Mouse (Mus musculus) C2C12 (cell line): ENCODE data around the gene Dscam. TPM values are rescaled to one million over a fixed set of nuclear protein-coding genes. Genes with fewer than 3 reads are reported as not detected.

Experiments
- H3K27me3 ChIP-seq: one replicate; pipeline ENCODE4 v1.6.1; 2011; ENCODE audit not compliant: control insufficient read depth, insufficient read depth, insufficient read length
- H3K36me3 ChIP-seq: one replicate; pipeline ENCODE4 v1.6.1; 2011; ENCODE audit not compliant: control insufficient read depth, insufficient read depth
- H3K4me3 ChIP-seq: one replicate; pipeline ENCODE4 v1.5.1; 2011; ENCODE audit warnings: mild to moderate bottlenecking, control low read depth; ENCODE audit not compliant: poor library complexity, insufficient read depth, severe bottlenecking
- H3K79me2 ChIP-seq: one replicate; pipeline ENCODE4 v1.6.1; 2011; ENCODE audit not compliant: control insufficient read depth, insufficient read depth
- H3K79me3 ChIP-seq: one replicate; pipeline ENCODE4 v1.6.1; 2011; ENCODE audit warnings: low read depth, control low read depth
- H3ac ChIP-seq: one replicate; pipeline ENCODE3; 2011; ENCODE audit warnings: low read depth; ENCODE audit not compliant: control insufficient read depth, insufficient read length
- CEBPB ChIP-seq: IDR thresholded peaks from one replicate; pipeline ENCODE4 v1.6.1; 2011; ENCODE audit warnings: low read depth, mild to moderate bottlenecking, control low read depth, moderate library complexity
- CTCF ChIP-seq: IDR thresholded peaks from one replicate; pipeline ENCODE4 v1.5.1; 2011; ENCODE audit not compliant: control insufficient read depth, insufficient read depth, insufficient read length
- FOSL1 ChIP-seq: IDR thresholded peaks from one replicate; pipeline ENCODE4 v1.8.0; 2011; ENCODE audit warnings: mild to moderate bottlenecking, low read length; ENCODE audit not compliant: poor library complexity, insufficient read depth, severe bottlenecking
- MAX ChIP-seq: IDR thresholded peaks from one replicate; pipeline ENCODE4 v1.6.1; 2011; ENCODE audit warnings: mild to moderate bottlenecking, control low read depth
- MYOD1 ChIP-seq: IDR thresholded peaks from one replicate; pipeline ENCODE4 v1.6.1; 2011; ENCODE audit warnings: low read depth; ENCODE audit not compliant: control insufficient read depth, insufficient read length
- MYOG ChIP-seq: IDR thresholded peaks from one replicate; pipeline ENCODE4 v1.6.1; 2011; ENCODE audit not compliant: control insufficient read depth, insufficient read length; ENCODE audit errors: extremely low read depth
- USF1 ChIP-seq: IDR thresholded peaks from one replicate; pipeline ENCODE4 v1.6.1; 2011; ENCODE audit warnings: low read depth, mild to moderate bottlenecking, control low read depth, moderate library complexity
- polyA plus RNA-seq: library from polyadenylated mRNA; unstranded; fragments of >200 nt; fragmentation: generic; extraction: Trizol; gene quantifications from one replicate; pipeline ENCODE4 v1.2.1, GENCODE M21; 2012; ENCODE audit warnings: missing spikeins

Gene Dscam
- polyA plus RNA-seq, 1 experiment = not detected

DNA sequence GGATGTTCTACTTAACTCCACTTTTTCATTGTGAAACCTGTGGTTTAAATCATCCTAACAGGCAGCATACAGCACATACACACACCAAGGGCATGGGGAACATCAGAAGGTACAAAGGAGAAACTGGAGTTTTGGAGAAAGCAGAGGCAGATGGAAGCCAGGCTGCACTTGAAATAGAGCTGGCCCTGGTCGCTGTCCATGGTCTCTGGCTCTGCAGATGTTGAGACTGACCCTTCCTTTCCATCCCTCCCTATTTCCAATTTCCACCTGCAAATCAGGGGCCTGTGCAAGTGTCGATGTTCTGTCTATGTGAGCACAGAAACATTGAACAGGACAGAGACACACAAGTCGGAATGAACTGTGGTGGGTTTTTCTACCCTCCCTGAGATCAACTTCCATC lies 81.2 kb downstream of the Dscam start:
- Histone ChIP-seq H3K27me3 (no peaks in the 10 kb centered on the region), H3K4me3 (no peak overlapping the region), H3K79me2 (no peaks in the 10 kb centered on the region), H3K79me3 (no peaks in the 10 kb centered on the region), H3K36me3 (no peaks in the 10 kb centered on the region), H3ac (no peak overlapping the region)
- TF ChIP-seq MYOD1 (no peak), USF1 (no peak), MYOG (no peak)

DNA sequence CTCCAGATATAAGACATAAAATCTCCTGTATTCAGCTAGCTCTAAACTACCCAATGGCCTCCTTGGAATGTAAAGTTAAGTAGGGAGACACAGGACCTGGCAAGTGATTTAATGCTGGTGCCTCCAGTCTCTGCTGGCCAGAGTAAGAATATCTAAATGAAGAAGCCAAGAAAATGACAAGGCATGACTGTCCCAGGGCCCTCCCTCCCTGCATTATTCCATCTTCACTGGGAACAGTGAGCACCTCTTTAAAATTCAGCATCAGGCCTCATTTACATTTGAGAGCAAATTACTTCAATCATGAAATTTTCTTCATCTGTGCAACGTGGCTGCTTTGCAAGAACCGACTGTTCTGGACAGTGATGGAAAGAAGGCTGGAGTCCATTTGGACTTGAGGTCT lies 86.9 kb downstream of the Dscam start:
- no peaks in the 10 kb centered on the region for H3K27me3 ChIP-seq
- no peak for TF ChIP-seq CEBPB
- no peak for TF ChIP-seq MAX
- no peak for TF ChIP-seq MYOD1
- no peak for TF ChIP-seq FOSL1
- no peak for TF ChIP-seq MYOG
- no peak for TF ChIP-seq CTCF
- TF ChIP-seq USF1 = no peak
- no peaks in the 10 kb centered on the region for H3K79me2 ChIP-seq
- H3ac ChIP-seq = no peak overlapping the region
- H3K36me3 ChIP-seq = no peaks in the 10 kb centered on the region
- H3K79me3 ChIP-seq = no peaks in the 10 kb centered on the region
- H3K4me3 ChIP-seq = no peak overlapping the region

DNA sequence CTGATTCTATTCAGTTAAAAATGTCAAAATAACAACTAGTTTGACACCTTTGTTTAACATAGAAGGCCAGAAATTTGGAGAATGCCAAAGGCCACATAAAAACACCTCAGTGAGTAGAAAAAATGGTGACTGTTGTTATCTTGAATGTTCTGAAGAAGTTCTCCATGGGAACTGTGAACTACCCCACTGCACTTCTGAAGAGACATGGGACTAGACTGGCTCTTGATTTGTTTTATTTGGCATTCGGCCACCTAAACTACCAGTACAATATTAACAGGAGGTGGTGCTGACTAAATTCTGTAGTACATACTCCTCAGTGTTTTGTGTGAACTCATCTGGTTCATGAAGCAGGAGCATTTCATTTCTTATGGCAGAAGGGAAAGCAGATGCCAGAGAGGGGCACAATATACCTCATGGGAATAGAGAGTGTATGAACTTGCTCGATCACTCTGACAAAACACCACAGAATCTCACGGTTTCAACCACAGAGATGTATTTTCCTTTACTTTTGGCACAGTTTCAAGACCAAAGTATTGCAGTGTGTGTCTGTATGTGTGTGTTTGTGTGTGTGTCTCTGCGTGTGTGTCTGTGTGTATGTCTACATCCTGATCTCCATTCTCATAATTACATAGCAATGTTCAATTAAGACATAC lies 94.5 kb downstream of the Dscam start:
- Histone ChIP-seq H3K27me3 (no peaks in the 10 kb centered on the region), H3K36me3 (no peaks in the 10 kb centered on the region), H3ac (no peak overlapping the region), H3K79me3 (no peaks in the 10 kb centered on the region), H3K4me3 (no peak overlapping the region), H3K79me2 (no peaks in the 10 kb centered on the region)
- TF ChIP-seq FOSL1 = no peak
- no peak for TF ChIP-seq CEBPB
- no peak for TF ChIP-seq MAX
- no peak for TF ChIP-seq MYOG
- no peak for TF ChIP-seq CTCF
- TF ChIP-seq USF1 = no peak
- no peak for TF ChIP-seq MYOD1

DNA sequence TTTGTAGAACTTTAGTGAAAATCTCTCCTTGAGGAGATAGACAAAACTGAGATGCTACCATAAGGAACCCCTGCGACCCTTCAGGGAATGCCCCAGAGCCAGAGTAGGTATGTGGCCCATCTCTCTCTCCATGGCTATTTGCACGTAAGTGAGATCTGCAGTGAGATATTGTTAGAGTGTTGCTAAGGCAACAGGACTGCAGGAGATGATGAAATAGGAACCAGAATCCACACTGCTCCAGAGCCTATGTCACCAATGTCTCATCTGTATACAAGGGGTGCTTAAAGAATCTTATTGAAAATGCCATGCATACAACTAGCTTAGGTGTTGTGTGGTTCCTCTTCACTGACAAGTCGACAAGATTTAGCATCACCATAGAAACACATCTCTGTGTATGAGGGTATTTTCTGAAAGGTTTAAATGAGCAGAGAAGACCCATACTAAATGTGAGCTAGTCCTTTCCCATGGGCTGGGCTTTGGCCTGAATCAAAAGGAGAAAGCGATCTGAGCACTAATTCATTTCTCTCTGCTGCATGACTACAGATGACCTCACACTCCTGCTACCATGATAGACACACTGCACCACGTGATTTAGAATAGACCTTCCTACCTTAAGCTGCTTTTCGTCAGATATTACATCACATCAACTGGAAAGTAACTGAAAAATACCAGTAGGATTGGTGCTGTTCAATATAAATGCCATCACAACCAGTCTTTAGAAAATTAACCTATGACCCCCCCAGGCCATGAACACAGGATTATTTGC lies 95.2 kb downstream of the Dscam start:
- H3K36me3 ChIP-seq = no peaks in the 10 kb centered on the region
- H3K79me2 ChIP-seq = no peaks in the 10 kb centered on the region
- TF ChIP-seq CEBPB (no peak), MAX (no peak), FOSL1 (no peak), MYOG (no peak), MYOD1 (no peak), CTCF (no peak), USF1 (no peak)
- no peaks in the 10 kb centered on the region for H3K27me3 ChIP-seq
- no peak overlapping the region for H3K4me3 ChIP-seq
- H3ac ChIP-seq = no peak overlapping the region
- no peaks in the 10 kb centered on the region for H3K79me3 ChIP-seq

DNA sequence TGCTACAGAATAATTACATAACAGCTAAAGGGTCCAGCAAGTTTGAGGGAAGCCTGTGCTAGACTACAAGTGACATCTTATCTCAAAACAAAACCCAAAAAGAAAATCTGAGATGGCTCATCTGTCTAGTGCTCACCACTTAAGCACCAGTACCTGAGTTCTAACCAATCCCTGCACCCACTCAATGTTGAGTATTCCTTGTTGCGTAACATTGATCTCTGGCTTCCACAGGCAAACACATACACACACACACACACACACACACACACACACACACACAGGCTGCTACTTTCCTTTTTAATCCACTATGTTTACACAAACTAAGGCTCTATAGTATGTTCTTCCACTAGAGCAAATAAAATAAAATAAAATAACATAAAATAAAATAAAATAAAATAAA lies 96.7 kb downstream of the Dscam start:
- Histone ChIP-seq H3K79me3 (no peaks in the 10 kb centered on the region), H3K27me3 (no peaks in the 10 kb centered on the region), H3K36me3 (no peaks in the 10 kb centered on the region), H3K4me3 (no peak overlapping the region), H3ac (no peak overlapping the region), H3K79me2 (no peaks in the 10 kb centered on the region)
- peak; percentile 62 for TF ChIP-seq CEBPB
- no peak for TF ChIP-seq CTCF

DNA sequence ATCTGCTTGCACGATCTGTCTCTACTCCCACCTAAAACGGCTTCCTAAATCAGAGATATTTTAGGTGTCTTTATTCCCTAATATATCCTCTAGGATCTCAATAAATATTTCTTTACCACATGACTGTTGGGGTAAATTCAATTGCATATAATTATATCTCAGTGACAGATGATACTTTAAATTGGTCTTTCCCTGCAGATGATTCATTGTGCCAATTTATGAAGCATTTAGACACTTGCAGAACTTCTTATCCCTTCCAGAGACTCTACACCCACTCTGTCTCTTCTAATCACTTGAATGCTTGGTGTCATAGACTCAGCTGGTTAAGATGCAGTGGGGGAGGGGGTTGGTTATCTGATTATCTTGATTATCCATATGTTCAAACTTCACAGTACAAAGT lies 97.9 kb downstream of the Dscam start:
- TF ChIP-seq MYOD1 = no peak
- H3K79me2 ChIP-seq = no peaks in the 10 kb centered on the region
- H3K36me3 ChIP-seq = no peaks in the 10 kb centered on the region
- no peaks in the 10 kb centered on the region for H3K27me3 ChIP-seq
- no peak overlapping the region for H3K4me3 ChIP-seq
- H3ac ChIP-seq = no peak overlapping the region
- no peaks in the 10 kb centered on the region for H3K79me3 ChIP-seq
